Mouse (Mus musculus): Measurements from ENCODE around the gene Nat8f4.
"Not testable (repeated sequence)": the region's sequence is repeated elsewhere in the genome, so short reads cannot be mapped to it uniquely, and the experiment has no call there.

The Nat8f4 gene

GRCm38 (mm10) chr6:85904642-85905061, at the start of gene Nat8f4:
Nat8f4 (minus strand) TSS chr6:85904884.
- DNase-seq (ENCODE audit: low read depth), result peak; percentile 30

GRCm38 (mm10) chr6:85948549-85948948, 43.9 kb upstream of the Nat8f4 start:
- DNase-seq (ENCODE audit: low read depth), result no peak

GRCm38 (mm10) chr6:85942469-85942868, 37.8 kb upstream of the Nat8f4 start:
- no peak for DNase-seq (ENCODE audit: low read depth)

GRCm38 (mm10) chr6:85938701-85939100, 34.0 kb upstream of the Nat8f4 start:
- DNase-seq (ENCODE audit: low read depth), result no peak

GRCm38 (mm10) chr6:85936508-85937465, 32.1 kb upstream of the Nat8f4 start:
- peak; percentile 60 for DNase-seq (ENCODE audit: low read depth)

- DNase-seq (ENCODE audit: low read depth), result no peak
Observed at GRCm38 (mm10) chr6:85935646-85936045, 31.0 kb upstream of the Nat8f4 start.

GRCm38 (mm10) chr6:85934047-85934446, 29.4 kb upstream of the Nat8f4 start:
- DNase-seq (ENCODE audit: low read depth), result no peak

GRCm38 (mm10) chr6:85929312-85929711, 24.6 kb upstream of the Nat8f4 start:
- DNase-seq (ENCODE audit: low read depth), result no peak

- no peak for DNase-seq (ENCODE audit: low read depth)
Observed at GRCm38 (mm10) chr6:85927476-85928464, 23.1 kb upstream of the Nat8f4 start.

GRCm38 (mm10) chr6:85926709-85927108, 22.0 kb upstream of the Nat8f4 start:
- no peak for DNase-seq (ENCODE audit: low read depth)

GRCm38 (mm10) chr6:85923643-85924042, 19.0 kb upstream of the Nat8f4 start:
- no peak for DNase-seq (ENCODE audit: low read depth)

GRCm38 (mm10) chr6:85919401-85919800, 14.7 kb upstream of the Nat8f4 start:
- no peak for DNase-seq (ENCODE audit: low read depth)

- not testable (repeated sequence) for DNase-seq (ENCODE audit: low read depth)
Observed at GRCm38 (mm10) chr6:85918341-85918740, 13.7 kb upstream of the Nat8f4 start.

- no peak for DNase-seq (ENCODE audit: low read depth)
Observed at GRCm38 (mm10) chr6:85916596-85916995, 11.9 kb upstream of the Nat8f4 start.

GRCm38 (mm10) chr6:85915539-85916513, 11.1 kb upstream of the Nat8f4 start, which contains the start of gene Nat8f1:
Nat8f1 (minus strand) TSS chr6:85915687.
- DNase-seq (ENCODE audit: low read depth), result peak; percentile 81

GRCm38 (mm10) chr6:85915141-85915538, 10.5 kb upstream of the Nat8f4 start:
- no peak for DNase-seq (ENCODE audit: low read depth)

GRCm38 (mm10) chr6:85911587-85911986, 6.9 kb upstream of the Nat8f4 start, which contains the start of gene Tprkb:
Tprkb (plus strand) TSS chr6:85911865.
- DNase-seq (ENCODE audit: low read depth), result no peak

GRCm38 (mm10) chr6:85909704-85910103, 5.0 kb upstream of the Nat8f4 start:
- DNase-seq (ENCODE audit: low read depth), result no peak

- no peak for DNase-seq (ENCODE audit: low read depth)
Observed at GRCm38 (mm10) chr6:85908341-85908740, 3.7 kb upstream of the Nat8f4 start.

- not testable (repeated sequence) for DNase-seq (ENCODE audit: low read depth)
Observed at GRCm38 (mm10) chr6:85906911-85907351, 2.2 kb upstream of the Nat8f4 start.

GRCm38 (mm10) chr6:85902303-85902702, 2.4 kb downstream of the Nat8f4 start:
- no peak for DNase-seq (ENCODE audit: low read depth)
